Comparison of ENCODE assay signal across 26 mouse cellular contexts in the genomic region with DNA sequence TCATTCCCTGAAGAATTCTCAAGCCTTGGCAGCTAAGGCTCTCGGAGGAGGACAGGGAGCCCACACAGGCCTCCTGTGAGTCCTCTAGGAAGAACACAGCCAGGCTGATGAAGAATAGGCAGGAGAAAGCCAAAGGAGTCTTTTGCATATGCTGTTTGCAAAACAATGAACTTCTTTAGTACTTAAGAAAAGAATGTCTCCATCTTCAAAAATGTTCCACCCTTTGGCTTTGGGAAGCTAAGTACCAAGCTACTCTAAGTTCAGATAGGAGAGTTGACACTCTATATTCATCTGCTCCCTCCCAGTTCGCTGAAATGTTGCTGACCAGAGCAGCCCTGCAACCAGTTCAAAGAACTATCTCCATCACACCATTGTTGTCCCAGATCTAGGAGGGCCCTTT.
DNase-seq lines count a peak whose midpoint lies in the region; ATAC-seq lines count a peak whose summit lies in the region.
"Had no signal": no experiment of that assay in that cellular context is flagged by ENCODE, and none has a peak within 500 bp of the region (broad histone marks: within the 10 kb centered on the region; RNA-seq: fewer than 3 reads in every experiment).

No protein-coding gene starts in this region.

- peak; percentile 39 for DNase-seq in heart, adult 11 months
- peak; percentile 46 for DNase-seq in intestine, embryonic 14.5 days (ENCODE audit: low spot score)
- DNase-seq in ES-CJ7 (ENCODE audit: low read depth, low spot score) (peak; percentile 78), ZHBTc4 (ENCODE audit: low read depth, low spot score) (peak; percentile 77)
- DNase-seq in midbrain, embryonic 10.5 days (ENCODE audit: low spot score) = no peak
- DNase-seq in B cell, adult 2 months = no peak
- DNase-seq: adrenal gland, postnatal 25 days; cerebellum, adult 8-10 months; cerebellum, postnatal 36 days; gastrocnemius, postnatal 14 days; heart, adult 2 months; heart, postnatal 10 days; layer of hippocampus, postnatal 36 days; lung, adult 18-20 months; lung, postnatal 10 days; retina, postnatal 1 day; right cerebral cortex, postnatal 4 days; thymus, postnatal 14 days had no signal

- H3K27ac ChIP-seq in heart, embryonic 11.5 days (ENCODE audit: low read depth, low read length) = no peak overlapping the region
- H3K27ac ChIP-seq in intestine, embryonic 14.5 days (ENCODE audit: low read depth) = no peak overlapping the region
- H3K27ac ChIP-seq in intestine, embryonic 15.5 days = no peak overlapping the region
- H3K27ac ChIP-seq in midbrain, embryonic 10.5 days (replicated peaks) = no peak overlapping the region
- H3K27ac ChIP-seq: heart, adult 2 months; kidney, postnatal 0 days; limb, embryonic 13.5 days; liver, embryonic 12.5 days had no signal

- 48% methylated on average over 2 of the region's 2 CpGs for WGBS in heart, embryonic 11.5 days (ENCODE audit: insufficient replicate concordance)
- 36% methylated on average over 2 of the region's 2 CpGs for WGBS in intestine, embryonic 14.5 days
- 49% methylated on average over 2 of the region's 2 CpGs for WGBS in intestine, embryonic 15.5 days
- 37% methylated on average over 2 of the region's 2 CpGs for WGBS in midbrain, embryonic 10.5 days

- H3K9ac ChIP-seq in heart, embryonic 11.5 days (ENCODE audit: low read depth, low read length) = no peak overlapping the region
- H3K9ac ChIP-seq in intestine, embryonic 14.5 days (ENCODE audit: low read length) = no peak overlapping the region
- H3K9ac ChIP-seq in intestine, embryonic 15.5 days = no peak overlapping the region
- H3K9ac ChIP-seq: hindbrain, embryonic 13.5 days; limb, embryonic 13.5 days; liver, embryonic 12.5 days had no signal

- H3K4me1 ChIP-seq in heart, embryonic 11.5 days (ENCODE audit: control insufficient read depth, insufficient read depth, low read length) = peaks cover 32% of the 10 kb centered on the region
- H3K4me1 ChIP-seq in intestine, embryonic 14.5 days (replicated peaks; ENCODE audit: control insufficient read depth, insufficient read depth, low read length) = peaks cover 2% of the 10 kb centered on the region; the same call in 1 of the 2 replicates
- H3K4me1 ChIP-seq in intestine, embryonic 15.5 days (replicated peaks) = no peaks in the 10 kb centered on the region
- peaks cover 23% of the 10 kb centered on the region for H3K4me1 ChIP-seq in midbrain, embryonic 10.5 days

- H3K4me3 ChIP-seq in heart, embryonic 11.5 days (ENCODE audit: low read depth, low read length) = no peak overlapping the region
- H3K4me3 ChIP-seq in intestine, embryonic 14.5 days (ENCODE audit: low read depth, low read length) = no peak overlapping the region
- H3K4me3 ChIP-seq in intestine, embryonic 15.5 days (replicated peaks) = no peak overlapping the region
- no peak overlapping the region for H3K4me3 ChIP-seq in midbrain, embryonic 10.5 days
- H3K4me3 ChIP-seq: heart, adult 2 months; hindbrain, embryonic 13.5 days; limb, embryonic 13.5 days; liver, embryonic 12.5 days had no signal

- H3K36me3 ChIP-seq in heart, embryonic 11.5 days (ENCODE audit: control insufficient read depth, insufficient read depth, low read length) = peaks cover 3% of the 10 kb centered on the region; the same call in 1 of the 2 replicates
- H3K36me3 ChIP-seq in intestine, embryonic 14.5 days (ENCODE audit: control insufficient read depth, insufficient read depth, low read length) = peaks cover 42% of the 10 kb centered on the region
- H3K36me3 ChIP-seq in intestine, embryonic 15.5 days = no peaks in the 10 kb centered on the region
- H3K36me3 ChIP-seq in midbrain, embryonic 10.5 days = peaks cover 28% of the 10 kb centered on the region
- H3K36me3 ChIP-seq: limb, embryonic 13.5 days; liver, embryonic 12.5 days had no signal

- H3K27me3 ChIP-seq in heart, embryonic 11.5 days (ENCODE audit: control insufficient read depth, insufficient read depth, low read length) = no peaks in the 10 kb centered on the region
- H3K27me3 ChIP-seq in intestine, embryonic 14.5 days (replicated peaks; ENCODE audit: control insufficient read depth, insufficient read depth, low read length) = no peaks in the 10 kb centered on the region
- no peaks in the 10 kb centered on the region for H3K27me3 ChIP-seq in intestine, embryonic 15.5 days (replicated peaks)
- H3K27me3 ChIP-seq in midbrain, embryonic 10.5 days (ENCODE audit: low read depth, poor library complexity, severe bottlenecking) = peaks cover 5% of the 10 kb centered on the region; the same call in 1 of the 2 replicates
- H3K27me3 ChIP-seq: hindbrain, embryonic 13.5 days; liver, embryonic 12.5 days had no signal

- no peak overlapping the region for H3K4me2 ChIP-seq in heart, embryonic 11.5 days
- H3K4me2 ChIP-seq in intestine, embryonic 14.5 days (ENCODE audit: low read length) = no peak overlapping the region
- H3K4me2 ChIP-seq in intestine, embryonic 15.5 days (replicated peaks) = no peak overlapping the region
- H3K4me2 ChIP-seq: hindbrain, embryonic 13.5 days; liver, embryonic 12.5 days; midbrain, embryonic 11.5 days had no signal

- no peaks in the 10 kb centered on the region for H3K9me3 ChIP-seq in heart, embryonic 11.5 days (replicated peaks; ENCODE audit: control insufficient read depth, low read length)
- no peaks in the 10 kb centered on the region for H3K9me3 ChIP-seq in intestine, embryonic 14.5 days (ENCODE audit: control insufficient read depth, low read length)
- no peaks in the 10 kb centered on the region for H3K9me3 ChIP-seq in intestine, embryonic 15.5 days
- H3K9me3 ChIP-seq in midbrain, embryonic 10.5 days (replicated peaks) = no peaks in the 10 kb centered on the region
- H3K9me3 ChIP-seq: hindbrain, embryonic 13.5 days; limb, embryonic 13.5 days; liver, embryonic 12.5 days had no signal

- ATAC-seq in heart, embryonic 11.5 days (replicated peaks; ENCODE audit: insufficient number of reproducible peaks, low FRiP score, low TSS enrichment) = no peak
- no peak for ATAC-seq in intestine, embryonic 14.5 days (replicated peaks; ENCODE audit: low FRiP score, low TSS enrichment, low read depth)
- no peak for ATAC-seq in intestine, embryonic 15.5 days
- ATAC-seq: intestine, embryonic 16.5 days; liver, embryonic 12.5 days had no signal

Comparison
In these comparisons a context has a peak if more than half of its experiments do, and no peak if none do; other contexts are left out.
1. DNase-seq: peak in heart, adult 11 months (single experiment), intestine, embryonic 14.5 days (single experiment), ES-CJ7 (single experiment) and ZHBTc4 (single experiment); none in midbrain, embryonic 10.5 days (single experiment) and B cell, adult 2 months (0 of 2).